Mouse (Mus musculus) MEL (cell line): ENCODE measurements around the gene Vps26a. TPM values are rescaled to one million over a fixed set of nuclear protein-coding genes. Genes with fewer than 3 reads are reported as not detected.

Experiments used
- DNase-seq: peaks from one replicate; pipeline ENCODE4 v3.0.0; 2011; ENCODE audit warnings: low read depth, low spot score
- H3K27ac ChIP-seq: 2 replicates; pipeline ENCODE4 v1.5.1; 2012; ENCODE audit warnings: low read depth, mild to moderate bottlenecking, control low read depth, low read length, moderate library complexity; ENCODE audit not compliant: control insufficient read depth
- H3K27me3 ChIP-seq, 2 experiments: fragments of 150-350 bp in 1 of 2; sonication (generic) in 1 of 2; 2 replicates each; pipeline ENCODE4 v1.6.1; 2012; ENCODE audit warnings: low read length in 2 of 2, mild to moderate bottlenecking in 2 of 2, improper control_type of control experiment in 1 of 2, moderate library complexity in 1 of 2; ENCODE audit not compliant: insufficient read depth in 2 of 2, control insufficient read depth in 1 of 2
- H3K36me3 ChIP-seq, 2 experiments: 2 replicates each; pipeline ENCODE4 v1.6.1; 2012 to 2014; ENCODE audit warnings: low read length in 2 of 2, improper control_type of control experiment in 1 of 2, inconsistent platforms in 1 of 2, mild to moderate bottlenecking in 1 of 2; ENCODE audit not compliant: insufficient read depth in 2 of 2, control insufficient read depth in 1 of 2
- H3K4me1 ChIP-seq, 2 experiments: fragments of 150-350 bp in 1 of 2; sonication (generic) in 1 of 2; 2 replicates each; pipeline ENCODE4 v1.6.1; 2012; ENCODE audit warnings: low read length in 2 of 2, improper control_type of control experiment in 1 of 2, mild to moderate bottlenecking in 1 of 2; ENCODE audit not compliant: insufficient read depth in 2 of 2, control insufficient read depth in 1 of 2
- H3K4me3 ChIP-seq, 2 experiments: fragments of 150-350 bp in 1 of 2; sonication (generic) in 1 of 2; 2 replicates each; pipeline ENCODE4 v1.5.1; 2012; ENCODE audit warnings: low read depth in 2 of 2, low read length in 2 of 2, mild to moderate bottlenecking in 2 of 2, moderate library complexity in 2 of 2, control low read depth in 1 of 2, improper control_type of control experiment in 1 of 2; ENCODE audit not compliant: control insufficient read depth in 1 of 2, insufficient read depth in 1 of 2
- H3K79me2 ChIP-seq: 2 replicates; pipeline ENCODE4 v1.6.1; 2012; ENCODE audit warnings: mild to moderate bottlenecking, low read length, moderate library complexity; ENCODE audit not compliant: control insufficient read depth, poor library complexity, insufficient read depth
- H3K9ac ChIP-seq: 2 replicates; pipeline ENCODE4 v1.6.1; 2012; ENCODE audit warnings: low read depth, mild to moderate bottlenecking, control low read depth, low read length, moderate library complexity; ENCODE audit not compliant: control insufficient read depth, poor library complexity, severe bottlenecking
- H3K9me3 ChIP-seq: fragments of 150-350 bp; sonication (generic); replicated peaks from 2 replicates; pipeline ENCODE4 v1.6.1; 2012; ENCODE audit warnings: mild to moderate bottlenecking, low read length, improper control_type of control experiment, moderate library complexity; ENCODE audit not compliant: insufficient read depth
- CHD1 ChIP-seq: IDR thresholded peaks from 2 replicates; pipeline ENCODE4 v1.6.1; 2012; ENCODE audit warnings: low read depth, mild to moderate bottlenecking, inconsistent platforms, low read length, improper control_type of control experiment
- EP300 ChIP-seq, 2 experiments: IDR thresholded peaks; 2 replicates each; pipeline ENCODE4 v1.6.1; 2011; ENCODE audit warnings: improper control_type of control experiment in 2 of 2, low read length in 2 of 2, low read depth in 1 of 2, mild to moderate bottlenecking in 1 of 2
- ETS1 ChIP-seq: IDR thresholded peaks from 2 replicates; pipeline ENCODE4 v1.6.1; 2012; ENCODE audit warnings: low read depth, mild to moderate bottlenecking, inconsistent platforms, low read length, improper control_type of control experiment, moderate library complexity
- GATA1 ChIP-seq: IDR thresholded peaks from 2 replicates; pipeline ENCODE4 v1.6.1; 2011; ENCODE audit warnings: low read depth, low read length, improper control_type of control experiment
- HCFC1 ChIP-seq: IDR thresholded peaks from 2 replicates; pipeline ENCODE4 v1.6.1; 2012; ENCODE audit warnings: low read depth, mild to moderate bottlenecking, inconsistent platforms, low read length, improper control_type of control experiment, moderate library complexity
- JUND ChIP-seq: IDR thresholded peaks from 2 replicates; pipeline ENCODE4 v1.6.1; 2011; ENCODE audit warnings: low read depth, mild to moderate bottlenecking, improper control_type of control experiment, low read length
- MXI1 ChIP-seq: IDR thresholded peaks from 2 replicates; pipeline ENCODE4 v1.6.1; 2011; ENCODE audit warnings: mild to moderate bottlenecking, low read depth, low read length, improper control_type of control experiment
- NELFE ChIP-seq: IDR thresholded peaks from 2 replicates; pipeline ENCODE4 v1.6.1; 2011; ENCODE audit warnings: low read depth, low read length, improper control_type of control experiment
- RAD21 ChIP-seq: IDR thresholded peaks from 2 replicates; pipeline ENCODE4 v1.6.1; 2011; ENCODE audit warnings: mild to moderate bottlenecking, low read depth, low read length, improper control_type of control experiment
- RCOR1 ChIP-seq: IDR thresholded peaks from 2 replicates; pipeline ENCODE4 v1.6.1; 2012; ENCODE audit warnings: low read depth, mild to moderate bottlenecking, inconsistent platforms, low read length, improper control_type of control experiment
- TAL1 ChIP-seq: IDR thresholded peaks from 2 replicates; pipeline ENCODE4 v1.6.1; 2012; ENCODE audit warnings: mild to moderate bottlenecking, inconsistent platforms, low read length, moderate library complexity, mixed read lengths
- TCF12 ChIP-seq: IDR thresholded peaks from 2 replicates; pipeline ENCODE4 v1.6.1; 2014; ENCODE audit warnings: low read depth, mild to moderate bottlenecking, inconsistent platforms, low read length, improper control_type of control experiment, moderate library complexity
- ZC3H11A ChIP-seq: IDR thresholded peaks from 2 replicates; pipeline ENCODE4 v1.6.1; 2012; ENCODE audit warnings: low read depth, mild to moderate bottlenecking, inconsistent platforms, low read length, improper control_type of control experiment
- ZKSCAN1 ChIP-seq: IDR thresholded peaks from 2 replicates; pipeline ENCODE4 v1.6.1; 2012; ENCODE audit warnings: low read depth, mild to moderate bottlenecking, inconsistent platforms, low read length, improper control_type of control experiment, moderate library complexity
- ZMIZ1 ChIP-seq: IDR thresholded peaks from 2 replicates; pipeline ENCODE4 v1.6.1; 2012; ENCODE audit warnings: low read depth, mild to moderate bottlenecking, inconsistent platforms, low read length, improper control_type of control experiment, moderate library complexity
- ZNF384 ChIP-seq: IDR thresholded peaks from 2 replicates; pipeline ENCODE4 v1.6.1; 2012; ENCODE audit warnings: low read depth, mild to moderate bottlenecking, inconsistent platforms, low read length, improper control_type of control experiment
- polyA plus RNA-seq, 2 experiments: library from polyadenylated mRNA; stranded (reverse) in 1 of 2; unstranded in 1 of 2; fragments of >175 nt in 1 of 2; fragments of >200 nt in 1 of 2; gene quantifications; 2 replicates each; pipeline versions ENCODE4 v1.2.1 to v1.2.4; 2012; ENCODE audit warnings: low replicate concordance in 2 of 2, low read depth in 1 of 2; ENCODE audit not compliant: insufficient read length in 2 of 2, insufficient read depth in 1 of 2, missing spikeins in 1 of 2
- total RNA-seq: library from RNA; depleted of rRNA; stranded (reverse); fragments of 300-350 nt; gene quantifications from 2 replicates; pipeline ENCODE4 v1.2.3, GENCODE M21; 2012

The Vps26a gene
- total and polyA plus RNA-seq, 3 experiments = 34.2 to 64.1 TPM; not detected in 1

- no peak for TF ChIP-seq ZMIZ1
- TF ChIP-seq GATA1 = no peak
- TF ChIP-seq, all 39 proteins: peak for 0
- no peak for DNase-seq
Observed at GRCm38 (mm10) chr10:62527351-62527750, 40.7 kb upstream of the Vps26a start, which contains the start of gene Srgn. TSS of gene Srgn (minus strand) at chr10:62527451.

DNA sequence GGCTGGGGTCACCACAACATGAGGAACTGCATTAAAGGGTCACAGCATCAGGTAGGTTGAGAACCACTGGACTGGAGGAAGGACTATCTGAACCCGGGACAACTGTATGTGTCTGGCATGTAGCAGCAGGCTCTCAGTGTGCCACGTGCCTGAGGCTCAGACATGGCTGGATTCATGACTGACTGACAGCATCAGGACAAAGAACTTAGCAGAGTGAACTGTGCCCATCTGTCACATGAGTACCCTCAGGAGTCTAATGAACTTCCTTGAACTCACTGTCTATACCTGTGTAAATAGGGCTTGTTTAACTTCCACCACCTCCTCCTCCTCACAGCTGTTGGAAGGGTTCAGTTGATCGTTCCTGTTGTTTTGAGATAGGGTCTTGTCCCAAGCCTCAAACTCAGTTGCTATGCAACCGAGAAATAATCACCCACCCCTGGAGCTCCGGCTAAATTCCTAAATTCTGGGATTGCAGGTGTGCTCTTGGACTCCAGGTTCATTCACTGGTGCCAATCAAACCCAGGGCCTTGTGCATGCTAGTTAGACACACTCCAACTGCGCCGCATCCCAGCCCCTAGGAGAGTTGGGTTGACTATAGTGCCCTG is 35.8 kb upstream of the Vps26a start:
- no peaks in the 10 kb centered on the region for H3K79me2 ChIP-seq
- H3K36me3 ChIP-seq = peaks cover 0 to 24% of the 10 kb centered on the region in 2 experiments; a peak in 2 of 4 replicates
- H3K4me3 ChIP-seq = no peak overlapping the region
- DNase-seq = no peak
- TF ChIP-seq RAD21 = no peak
- H3K4me1 ChIP-seq = peaks cover 13 to 31% of the 10 kb centered on the region in 2 experiments
- no peaks in the 10 kb centered on the region for H3K27me3 ChIP-seq
- H3K27ac ChIP-seq = no peak overlapping the region
- H3K9me3 ChIP-seq = no peaks in the 10 kb centered on the region
- H3K9ac ChIP-seq = no peak overlapping the region

More at GRCm38 (mm10) chr10:62527351-62527750, 40.7 kb upstream of the Vps26a start, which contains the start of gene Srgn:
- peaks cover 0 to under 1% of the 10 kb centered on the region in 2 experiments; a peak in 2 of 4 replicates for H3K36me3 ChIP-seq
- no peaks in the 10 kb centered on the region for H3K9me3 ChIP-seq
- H3K27ac ChIP-seq = no peak within 1 kb of the TSS
- H3K4me1 ChIP-seq = peaks cover 0 to 8% of the 10 kb centered on the region in 2 experiments; a peak in 2 of 4 replicates
- no peaks in the 10 kb centered on the region for H3K79me2 ChIP-seq
- H3K4me3 ChIP-seq = no peak within 1 kb of the TSS
- no peaks in the 10 kb centered on the region for H3K27me3 ChIP-seq
- H3K9ac ChIP-seq = no peak within 1 kb of the TSS

DNA sequence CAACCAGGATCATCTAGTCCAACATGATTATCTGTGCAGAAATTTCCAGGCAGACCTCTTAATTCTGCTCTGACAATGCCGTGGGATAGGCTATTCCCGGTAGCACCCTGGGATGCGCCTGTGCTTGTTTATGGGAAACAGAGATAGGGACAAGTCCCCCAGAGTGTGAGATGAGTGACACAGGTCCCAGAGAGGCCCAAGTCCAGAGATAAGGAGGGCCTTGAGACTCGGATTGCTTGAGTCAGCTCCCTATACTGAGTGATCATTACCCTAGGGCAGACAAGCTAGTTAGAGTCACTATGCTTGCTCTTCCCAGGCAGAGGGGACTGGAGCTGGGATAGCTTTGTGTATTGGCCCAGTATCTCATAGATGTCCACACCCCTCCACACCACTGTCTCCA is 35.2 kb upstream of the Vps26a start:
- peak overlapping the region; percentile 25 for H3K27ac ChIP-seq

DNA sequence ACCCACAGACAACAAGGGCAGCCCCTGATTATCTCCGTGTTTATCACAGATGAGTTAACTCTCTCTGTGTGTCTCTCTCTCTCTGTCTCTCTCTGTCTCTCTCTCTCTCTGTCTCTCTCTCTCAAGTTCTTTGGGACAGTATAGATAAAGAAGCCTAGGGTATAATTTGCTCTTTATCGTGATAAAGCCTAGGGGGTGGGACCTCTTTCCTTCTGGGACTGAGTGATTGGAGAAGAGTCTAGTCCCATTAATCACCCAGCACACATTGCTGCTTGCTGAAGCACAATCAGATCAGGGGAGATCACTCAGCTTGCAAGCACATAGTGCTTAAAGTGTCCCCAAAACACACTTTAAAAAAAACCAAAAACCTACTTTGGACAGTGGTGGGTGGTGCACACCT is 34.3 kb upstream of the Vps26a start:
- TF ChIP-seq TCF12 (peak; percentile 63), EP300 (IDR thresholded peaks at IDR 0.05; ENCODE audit: low read depth in 1 of 2, low read length in 2 of 2) (peak; percentile 57 to 76; a peak in 3 of 4 replicates), RCOR1 (0 out of 2 replicates have a peak, but pooled peaks have one; percentile 40), TAL1 (peak; percentile 53), ETS1 (peak; percentile 53), NELFE (no peak), MXI1 (0 out of 2 replicates have a peak, but pooled peaks have one; percentile 10), ZC3H11A (0 out of 2 replicates have a peak, but pooled peaks have one; percentile 3), ZNF384 (no peak), GATA1 (peak; percentile 87), ZKSCAN1 (no peak)
- TF ChIP-seq, all 39 proteins: peak for 8
- Histone ChIP-seq H3K9ac (no peak overlapping the region), H3K4me1 (peaks cover 13 to 39% of the 10 kb centered on the region in 2 experiments), H3K4me3 (peak overlapping the region in 1 of 2 experiments; percentile 16; a peak in 1 of 4 replicates), H3K36me3 (peaks cover 0 to 28% of the 10 kb centered on the region in 2 experiments; a peak in 2 of 4 replicates), H3K27me3 (no peaks in the 10 kb centered on the region), H3K27ac (peak overlapping the region; percentile 25), H3K9me3 (no peaks in the 10 kb centered on the region), H3K79me2 (no peaks in the 10 kb centered on the region)
- DNase-seq = peak; percentile 62

More for the DNA sequence above, 35.2 kb upstream of the Vps26a start:
- TF ChIP-seq HCFC1 = no peak
- TF ChIP-seq EP300 (IDR thresholded peaks at IDR 0.05; ENCODE audit: low read depth in 1 of 2, low read length in 2 of 2) = peak in 1 of 2 experiments; percentile 27; a peak in 3 of 4 replicates
- TF ChIP-seq JUND = peak; percentile 85; the same call in 1 of the 2 replicates
- TF ChIP-seq GATA1 = peak; percentile 41; the same call in 1 of the 2 replicates
- no peak for TF ChIP-seq CHD1
- TF ChIP-seq ZC3H11A = no peak
- peak; percentile 46 for DNase-seq
- Histone ChIP-seq H3K4me3 (no peak overlapping the region), H3K79me2 (no peaks in the 10 kb centered on the region), H3K9ac (no peak overlapping the region), H3K9me3 (no peaks in the 10 kb centered on the region), H3K36me3 (peaks cover 0 to 28% of the 10 kb centered on the region in 2 experiments; a peak in 2 of 4 replicates), H3K4me1 (peaks cover 13 to 37% of the 10 kb centered on the region in 2 experiments), H3K27me3 (no peaks in the 10 kb centered on the region)
